Mouse (Mus musculus): Measurements from ENCODE around the gene Selenoo. TPM values are rescaled to one million over a fixed set of nuclear protein-coding genes. Genes with fewer than 3 reads are reported as not detected.
A peak's percentile ranks its signal among the peaks of the same experiment; 100 is the strongest.

Gene Selenoo
- polyA plus RNA-seq, 1 experiment from 2014 or later, result 12.6 TPM

DNA sequence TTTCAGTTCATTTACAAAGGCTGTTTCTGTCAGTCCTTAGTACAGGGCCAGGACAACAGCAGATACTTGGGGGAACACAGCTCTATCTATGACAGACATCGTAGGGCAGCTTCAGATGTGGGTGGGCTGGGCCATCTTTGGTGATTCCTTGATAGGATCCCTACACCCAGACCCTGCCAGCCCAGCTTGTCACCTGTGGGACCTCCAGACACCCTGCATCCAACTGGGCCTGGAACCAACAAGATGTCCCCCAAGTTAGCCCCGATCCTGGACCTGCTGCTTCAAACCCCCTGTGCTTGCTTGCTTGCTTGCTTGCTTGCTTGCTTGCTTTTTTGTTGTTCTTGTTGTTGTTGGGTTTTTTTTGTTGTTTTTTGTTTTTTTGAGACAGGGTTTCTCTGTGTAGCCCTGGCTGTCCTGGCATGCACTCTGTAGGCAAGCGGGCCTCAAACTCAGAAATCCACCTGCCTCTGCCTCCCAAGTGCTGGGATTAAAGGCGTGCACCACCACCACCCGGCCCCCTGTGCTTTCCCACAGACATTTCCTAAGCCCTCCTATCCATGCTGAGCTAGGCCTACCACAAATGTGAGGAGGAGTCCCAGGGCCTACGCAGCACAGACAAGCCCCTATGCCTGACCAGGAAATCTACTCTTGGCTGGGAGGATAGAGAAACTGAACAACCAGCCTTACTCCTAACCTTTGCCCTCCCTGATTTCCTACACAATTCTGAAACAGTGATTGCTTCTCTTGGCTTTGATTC is 26.9 kb upstream of the Selenoo start:
- H3K4me1 ChIP-seq (replicated peaks; ENCODE audit: control insufficient read depth, insufficient read depth, low read length), result no peaks in the 10 kb centered on the region
- H3K9ac ChIP-seq (ENCODE audit: low read depth, low read length), result no peak overlapping the region
- no peak for ATAC-seq (replicated peaks; ENCODE audit: low FRiP score)
- H3K27me3 ChIP-seq (replicated peaks; ENCODE audit: control insufficient read depth, insufficient read depth, low read length), result peaks cover 73% of the 10 kb centered on the region
- 79% methylated on average over 6 of the region's 6 CpGs for WGBS
- H3K4me3 ChIP-seq (ENCODE audit: low read depth, low read length), result no peak overlapping the region
- no peaks in the 10 kb centered on the region for H3K9me3 ChIP-seq (ENCODE audit: control insufficient read depth, low read length)
- no peak for DNase-seq (ENCODE audit: low spot score)
- H3K27ac ChIP-seq (ENCODE audit: low read depth, low read length), result no peak overlapping the region
- no peaks in the 10 kb centered on the region for H3K36me3 ChIP-seq (ENCODE audit: control insufficient read depth, insufficient read depth, low read length)
- H3K4me2 ChIP-seq, result no peak overlapping the region

DNA sequence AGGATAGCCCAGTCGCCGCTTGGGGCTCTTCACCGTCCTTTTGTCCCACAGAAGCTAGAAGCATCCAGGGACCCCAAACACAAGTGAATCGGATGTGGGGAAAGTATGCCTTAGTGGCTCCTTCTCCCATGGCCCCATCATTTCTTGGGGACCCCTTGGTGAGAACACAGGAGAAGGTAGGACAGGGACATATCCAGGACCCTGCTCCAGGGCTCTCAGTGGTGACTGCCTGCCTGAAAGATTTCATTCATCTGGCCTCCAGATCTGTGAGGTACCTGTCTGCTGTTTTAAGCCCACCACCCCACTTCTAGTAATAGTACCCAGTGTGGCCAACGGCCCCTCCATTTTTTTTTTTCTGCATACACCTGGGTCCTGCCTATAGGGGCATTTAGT is 26.4 kb upstream of the Selenoo start:
- no peaks in the 10 kb centered on the region for H3K36me3 ChIP-seq (ENCODE audit: control insufficient read depth, insufficient read depth, low read length)
- no peak overlapping the region for H3K4me3 ChIP-seq (ENCODE audit: low read depth, low read length)
- no peak overlapping the region for H3K9ac ChIP-seq (ENCODE audit: low read depth, low read length)
- H3K4me1 ChIP-seq (replicated peaks; ENCODE audit: control insufficient read depth, insufficient read depth, low read length), result no peaks in the 10 kb centered on the region
- peaks cover 79% of the 10 kb centered on the region for H3K27me3 ChIP-seq (replicated peaks; ENCODE audit: control insufficient read depth, insufficient read depth, low read length)
- WGBS, result 79% methylated on average over 5 of the region's 5 CpGs
- H3K4me2 ChIP-seq, result no peak overlapping the region
- DNase-seq (ENCODE audit: low spot score), result no peak
- no peaks in the 10 kb centered on the region for H3K9me3 ChIP-seq (ENCODE audit: control insufficient read depth, low read length)
- H3K27ac ChIP-seq (ENCODE audit: low read depth, low read length), result no peak overlapping the region
- ATAC-seq (replicated peaks; ENCODE audit: low FRiP score), result no peak

DNA sequence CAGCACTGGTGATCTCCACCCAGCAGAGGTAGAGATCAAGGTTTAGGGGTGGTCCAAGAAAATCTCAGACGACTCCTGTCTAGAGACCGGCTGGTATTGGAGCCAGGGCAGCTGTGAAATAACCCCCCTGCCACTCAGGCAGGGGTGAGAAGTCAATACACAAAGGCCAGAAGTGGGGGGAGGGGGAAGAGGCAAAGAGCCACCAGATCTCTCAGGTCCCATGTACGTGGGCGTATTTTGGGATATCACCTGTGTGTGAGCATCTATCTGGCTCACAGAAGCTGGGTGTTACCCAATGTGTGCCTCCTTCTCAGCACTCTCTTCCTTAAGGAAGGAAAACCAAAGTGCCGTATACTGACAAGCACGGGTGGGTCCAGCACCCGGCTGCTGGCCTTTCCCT is 25.9 kb upstream of the Selenoo start:
- no peak for ATAC-seq (replicated peaks; ENCODE audit: low FRiP score)
- Histone ChIP-seq H3K4me3 (ENCODE audit: low read depth, low read length) (no peak overlapping the region), H3K4me2 (no peak overlapping the region), H3K27ac (ENCODE audit: low read depth, low read length) (no peak overlapping the region), H3K4me1 (replicated peaks; ENCODE audit: control insufficient read depth, insufficient read depth, low read length) (no peaks in the 10 kb centered on the region), H3K9me3 (ENCODE audit: control insufficient read depth, low read length) (no peaks in the 10 kb centered on the region), H3K36me3 (ENCODE audit: control insufficient read depth, insufficient read depth, low read length) (no peaks in the 10 kb centered on the region), H3K27me3 (replicated peaks; ENCODE audit: control insufficient read depth, insufficient read depth, low read length) (peaks cover 79% of the 10 kb centered on the region), H3K9ac (ENCODE audit: low read depth, low read length) (no peak overlapping the region)
- WGBS, result 76% methylated on average over 7 of the region's 7 CpGs
- DNase-seq (ENCODE audit: low spot score), result no peak

DNA sequence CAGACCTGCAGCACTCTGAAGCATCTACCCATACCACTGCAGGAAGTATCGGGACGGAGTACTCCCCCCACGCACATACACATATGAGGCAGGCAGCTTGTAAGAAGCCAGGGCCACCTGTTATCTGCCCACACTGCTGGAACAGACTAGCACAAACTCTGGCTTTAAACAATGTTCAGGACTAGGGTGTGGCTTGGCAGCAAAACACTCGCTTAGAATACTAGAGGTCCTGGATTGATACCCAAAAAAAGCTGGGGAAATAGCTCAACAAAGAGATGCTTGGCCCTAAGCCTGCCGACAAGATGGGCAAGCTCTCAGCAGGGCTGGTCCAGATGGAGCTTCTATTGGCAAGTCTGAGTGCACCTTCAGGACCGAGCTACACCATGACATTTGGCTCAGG is 25.3 kb upstream of the Selenoo start:
- H3K36me3 ChIP-seq (ENCODE audit: control insufficient read depth, insufficient read depth, low read length), result no peaks in the 10 kb centered on the region
- no peak overlapping the region for H3K27ac ChIP-seq (ENCODE audit: low read depth, low read length)
- 67% methylated on average over 6 of the region's 6 CpGs for WGBS
- DNase-seq (ENCODE audit: low spot score) (no peak), ATAC-seq (replicated peaks; ENCODE audit: low FRiP score) (no peak)
- no peaks in the 10 kb centered on the region for H3K9me3 ChIP-seq (ENCODE audit: control insufficient read depth, low read length)
- peaks cover 79% of the 10 kb centered on the region for H3K27me3 ChIP-seq (replicated peaks; ENCODE audit: control insufficient read depth, insufficient read depth, low read length)
- H3K9ac ChIP-seq (ENCODE audit: low read depth, low read length), result no peak overlapping the region
- H3K4me3 ChIP-seq (ENCODE audit: low read depth, low read length), result no peak overlapping the region
- no peak overlapping the region for H3K4me2 ChIP-seq
- H3K4me1 ChIP-seq (replicated peaks; ENCODE audit: control insufficient read depth, insufficient read depth, low read length), result no peaks in the 10 kb centered on the region

DNA sequence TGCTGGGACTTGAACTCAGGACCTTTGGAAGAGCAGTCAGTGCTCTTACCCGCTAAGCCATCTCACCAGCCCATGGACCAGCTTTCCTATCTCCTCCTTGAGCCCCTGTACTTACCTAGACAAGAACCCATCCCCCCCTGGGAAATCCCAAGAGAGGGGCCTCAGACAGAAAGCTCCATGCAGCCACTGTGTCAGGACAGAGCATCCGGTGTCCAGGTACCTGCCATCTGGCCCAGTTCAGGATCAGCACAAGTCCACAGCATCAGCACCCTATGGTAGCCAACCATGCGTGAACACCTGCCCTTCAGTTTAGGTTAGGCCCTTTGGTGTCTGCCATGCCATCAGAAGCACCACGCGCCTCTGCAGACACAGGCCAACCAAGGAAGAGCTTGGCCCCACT is 24.0 kb upstream of the Selenoo start:
- WGBS, result 87% methylated on average over 5 of the region's 5 CpGs
- Histone ChIP-seq H3K36me3 (ENCODE audit: control insufficient read depth, insufficient read depth, low read length) (no peaks in the 10 kb centered on the region), H3K4me3 (ENCODE audit: low read depth, low read length) (no peak overlapping the region), H3K4me2 (no peak overlapping the region), H3K9me3 (ENCODE audit: control insufficient read depth, low read length) (no peaks in the 10 kb centered on the region), H3K27me3 (replicated peaks; ENCODE audit: control insufficient read depth, insufficient read depth, low read length) (peaks cover 79% of the 10 kb centered on the region), H3K9ac (ENCODE audit: low read depth, low read length) (no peak overlapping the region), H3K27ac (ENCODE audit: low read depth, low read length) (no peak overlapping the region), H3K4me1 (replicated peaks; ENCODE audit: control insufficient read depth, insufficient read depth, low read length) (no peaks in the 10 kb centered on the region)
- ATAC-seq (replicated peaks; ENCODE audit: low FRiP score) (no peak), DNase-seq (ENCODE audit: low spot score) (no peak)

DNA sequence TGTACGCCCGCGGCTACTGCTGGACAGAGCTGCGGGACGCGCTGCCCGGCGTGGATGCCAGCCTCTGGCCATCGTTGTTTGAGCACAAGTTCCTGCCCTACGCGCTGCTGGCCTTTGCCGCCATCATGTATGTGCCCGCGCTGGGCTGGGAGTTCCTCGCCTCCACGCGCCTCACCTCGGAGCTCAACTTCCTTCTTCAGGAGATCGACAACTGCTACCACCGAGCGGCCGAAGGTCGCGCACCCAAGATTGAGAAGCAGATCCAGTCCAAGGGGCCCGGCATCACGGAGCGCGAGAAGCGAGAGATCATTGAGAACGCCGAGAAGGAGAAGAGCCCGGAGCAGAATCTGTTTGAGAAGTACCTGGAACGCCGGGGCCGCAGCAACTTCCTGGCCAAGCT is 21.3 kb upstream of the Selenoo start:
- Histone ChIP-seq H3K4me1 (replicated peaks; ENCODE audit: control insufficient read depth, insufficient read depth, low read length) (no peaks in the 10 kb centered on the region), H3K27me3 (replicated peaks; ENCODE audit: control insufficient read depth, insufficient read depth, low read length) (peaks cover 66% of the 10 kb centered on the region), H3K27ac (ENCODE audit: low read depth, low read length) (no peak overlapping the region), H3K9me3 (ENCODE audit: control insufficient read depth, low read length) (no peaks in the 10 kb centered on the region), H3K36me3 (ENCODE audit: control insufficient read depth, insufficient read depth, low read length) (no peaks in the 10 kb centered on the region), H3K4me3 (ENCODE audit: low read depth, low read length) (no peak overlapping the region; the same call in 1 of the 2 replicates), H3K4me2 (peak overlapping the region; percentile 16), H3K9ac (ENCODE audit: low read depth, low read length) (no peak overlapping the region)
- WGBS, result 18% methylated on average over 35 of the region's 35 CpGs
- no peak for DNase-seq (ENCODE audit: low spot score)
- no peak for ATAC-seq (replicated peaks; ENCODE audit: low FRiP score)

DNA sequence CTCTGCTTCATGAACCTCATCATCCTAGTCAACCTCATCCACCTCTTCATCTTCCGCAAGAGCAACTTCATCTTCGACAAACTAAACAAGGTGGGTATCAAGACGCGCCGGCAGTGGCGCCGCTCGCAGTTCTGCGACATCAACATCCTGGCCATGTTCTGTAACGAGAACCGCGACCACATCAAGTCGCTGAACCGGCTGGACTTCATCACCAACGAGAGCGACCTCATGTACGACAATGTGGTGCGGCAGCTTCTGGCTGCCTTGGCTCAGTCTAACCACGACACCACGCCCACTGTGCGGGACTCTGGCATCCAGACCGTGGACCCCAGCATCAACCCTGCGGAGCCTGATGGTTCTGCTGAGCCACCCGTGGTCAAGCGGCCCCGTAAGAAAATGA is 20.7 kb upstream of the Selenoo start:
- ATAC-seq (replicated peaks; ENCODE audit: low FRiP score) (no peak), DNase-seq (ENCODE audit: low spot score) (no peak)
- no peaks in the 10 kb centered on the region for H3K9me3 ChIP-seq (ENCODE audit: control insufficient read depth, low read length)
- no peak overlapping the region for H3K4me3 ChIP-seq (ENCODE audit: low read depth, low read length)
- 14% methylated on average over 26 of the region's 26 CpGs for WGBS
- H3K4me2 ChIP-seq, result no peak overlapping the region
- H3K4me1 ChIP-seq (replicated peaks; ENCODE audit: control insufficient read depth, insufficient read depth, low read length), result no peaks in the 10 kb centered on the region
- H3K27ac ChIP-seq (ENCODE audit: low read depth, low read length), result no peak overlapping the region
- no peak overlapping the region for H3K9ac ChIP-seq (ENCODE audit: low read depth, low read length)
- H3K27me3 ChIP-seq (replicated peaks; ENCODE audit: control insufficient read depth, insufficient read depth, low read length), result peaks cover 61% of the 10 kb centered on the region
- H3K36me3 ChIP-seq (ENCODE audit: control insufficient read depth, insufficient read depth, low read length), result no peaks in the 10 kb centered on the region

DNA sequence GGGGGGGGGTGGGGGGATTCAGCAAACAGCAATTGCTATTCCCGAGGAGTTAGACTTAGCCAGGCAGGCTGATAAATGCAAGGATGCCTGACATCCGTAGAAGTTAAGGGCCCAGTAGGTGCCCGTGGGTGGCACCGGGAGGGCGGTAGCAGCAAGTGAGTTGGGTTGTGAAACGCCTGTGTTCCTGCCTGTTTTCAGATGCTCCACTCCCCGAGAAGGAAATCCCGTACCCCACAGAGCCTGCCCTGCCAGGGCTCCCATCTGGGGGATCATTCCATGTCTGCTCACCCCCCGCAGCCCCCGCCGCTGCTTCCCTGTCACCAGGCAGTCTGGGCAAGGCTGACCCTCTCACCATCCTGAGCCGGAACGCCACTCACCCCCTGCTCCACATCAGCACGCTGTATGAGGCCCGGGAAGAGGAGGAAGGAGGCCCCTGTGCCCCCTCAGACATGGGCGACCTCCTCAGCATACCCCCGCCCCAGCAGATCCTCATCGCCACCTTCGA is 19.5 kb upstream of the Selenoo start:
- Histone ChIP-seq H3K4me1 (replicated peaks; ENCODE audit: control insufficient read depth, insufficient read depth, low read length) (no peaks in the 10 kb centered on the region), H3K9me3 (ENCODE audit: control insufficient read depth, low read length) (no peaks in the 10 kb centered on the region), H3K36me3 (ENCODE audit: control insufficient read depth, insufficient read depth, low read length) (no peaks in the 10 kb centered on the region), H3K4me3 (ENCODE audit: low read depth, low read length) (no peak overlapping the region), H3K27ac (ENCODE audit: low read depth, low read length) (no peak overlapping the region), H3K27me3 (replicated peaks; ENCODE audit: control insufficient read depth, insufficient read depth, low read length) (peaks cover 60% of the 10 kb centered on the region), H3K9ac (ENCODE audit: low read depth, low read length) (no peak overlapping the region), H3K4me2 (no peak overlapping the region)
- DNase-seq (ENCODE audit: low spot score) (no peak), ATAC-seq (replicated peaks; ENCODE audit: low FRiP score) (no peak)
- 69% methylated on average over 19 of the region's 19 CpGs for WGBS

DNA sequence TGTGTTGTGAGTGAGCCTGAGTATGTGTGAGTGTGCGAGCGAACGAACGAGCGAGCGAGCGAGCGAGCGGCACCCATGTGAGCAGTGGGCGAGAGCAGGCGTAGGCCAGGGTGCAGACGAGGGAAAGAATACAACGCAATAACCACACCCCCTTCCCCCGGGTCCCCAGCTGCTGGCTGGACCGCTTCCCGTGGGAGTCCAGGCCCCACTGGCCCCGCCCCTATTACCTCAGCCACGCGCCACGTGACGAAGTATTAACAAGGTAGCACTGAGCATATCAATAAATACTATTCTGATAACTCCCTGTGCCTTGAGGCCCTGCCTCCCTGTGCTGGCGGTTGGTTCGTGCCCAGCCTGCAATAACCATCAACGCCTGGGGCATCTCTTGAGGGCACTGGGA is 18.3 kb upstream of the Selenoo start:
- ATAC-seq (replicated peaks; ENCODE audit: low FRiP score) (no peak), DNase-seq (ENCODE audit: low spot score) (no peak)
- H3K9me3 ChIP-seq (ENCODE audit: control insufficient read depth, low read length), result no peaks in the 10 kb centered on the region
- H3K4me2 ChIP-seq, result no peak overlapping the region
- no peaks in the 10 kb centered on the region for H3K36me3 ChIP-seq (ENCODE audit: control insufficient read depth, insufficient read depth, low read length)
- no peak overlapping the region for H3K9ac ChIP-seq (ENCODE audit: low read depth, low read length)
- no peaks in the 10 kb centered on the region for H3K4me1 ChIP-seq (replicated peaks; ENCODE audit: control insufficient read depth, insufficient read depth, low read length)
- peaks cover 55% of the 10 kb centered on the region for H3K27me3 ChIP-seq (replicated peaks; ENCODE audit: control insufficient read depth, insufficient read depth, low read length)
- H3K4me3 ChIP-seq (ENCODE audit: low read depth, low read length), result no peak overlapping the region
- 72% methylated on average over 24 of the region's 24 CpGs for WGBS
- H3K27ac ChIP-seq (ENCODE audit: low read depth, low read length), result no peak overlapping the region
